Mouse (Mus musculus) heart, embryonic 10.5 days (tissue): ENCODE data around the gene Gm13090. TPM values are rescaled to one million over a fixed set of nuclear protein-coding genes. Genes with fewer than 3 reads are reported as not detected.
A peak's percentile ranks its signal among the peaks of the same experiment; 100 is the strongest.

Experiments
- DNase-seq: peaks from one replicate; pipeline ENCODE4 v3.0.0-alpha.2; 2017; ENCODE audit warnings: low spot score
- H3K27ac ChIP-seq: fragments of 300-500 bp; sonication (generic); 2 replicates; pipeline ENCODE4 v1.5.1; 2016; ENCODE audit warnings: mild to moderate bottlenecking
- H3K27me3 ChIP-seq: fragments of 300-500 bp; sonication (generic); 2 replicates; pipeline ENCODE4 v1.6.1; 2016; ENCODE audit warnings: mild to moderate bottlenecking; ENCODE audit not compliant: poor library complexity, insufficient read depth, severe bottlenecking
- H3K36me3 ChIP-seq: fragments of 300-500 bp; sonication (generic); 2 replicates; pipeline ENCODE4 v1.6.1; 2016; ENCODE audit warnings: mild to moderate bottlenecking, moderate library complexity
- H3K4me1 ChIP-seq: fragments of 300-500 bp; sonication (generic); 2 replicates; pipeline ENCODE4 v1.6.1; 2016; ENCODE audit warnings: mild to moderate bottlenecking
- H3K4me3 ChIP-seq: fragments of 300-500 bp; sonication (generic); 2 replicates; pipeline ENCODE4 v1.5.1; 2016; ENCODE audit warnings: mild to moderate bottlenecking, moderate library complexity
- H3K9me3 ChIP-seq: fragments of 300-500 bp; sonication (generic); 2 replicates; pipeline ENCODE4 v1.6.1; 2016; ENCODE audit warnings: mild to moderate bottlenecking, moderate library complexity
- WGBS: fragments of 180-500 bp; shearing (Covaris S2); methylation state at CpG from one replicate; pipeline ENCODE4 v1.1.7; 2016; 5-methylcytosine and 5-hydroxymethylcytosine counted together
- polyA plus RNA-seq: library from polyadenylated mRNA; unstranded; fragments of >200 nt; fragmentation: Nextera tagmentation; extraction: Ambion mirVana; gene quantifications from 2 replicates; pipeline ENCODE4 v1.2.1, GENCODE M21; 2016

The Gm13090 gene
- polyA plus RNA-seq, 1 experiment from 2014 or later, result not detected

DNA sequence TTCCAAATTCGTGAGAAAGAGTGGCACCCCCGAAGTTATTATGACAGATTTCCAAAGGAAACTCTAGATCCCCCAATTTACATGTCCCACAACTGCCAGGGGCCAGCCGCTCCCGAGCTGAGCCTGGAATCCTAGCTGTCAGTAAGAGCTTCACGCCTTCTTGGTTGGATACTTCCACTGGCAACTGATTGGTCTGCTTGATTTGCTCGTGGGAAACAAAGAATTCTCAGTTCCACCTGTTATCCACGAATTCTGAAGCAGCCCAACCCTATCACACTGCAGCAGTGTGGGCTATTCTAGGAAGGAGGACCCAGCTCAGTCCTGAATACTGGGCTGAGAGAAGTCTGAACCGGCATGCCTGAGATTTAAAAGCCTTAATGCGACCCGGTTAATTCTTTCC, 17.1 kb downstream of the Gm13090 start:
- DNase-seq, result no peak
- peak overlapping the region; percentile 91 for H3K4me3 ChIP-seq
- WGBS, result 29% methylated on average over 10 of the region's 10 CpGs
- H3K4me1 ChIP-seq, result peaks cover 44% of the 10 kb centered on the region
- H3K36me3 ChIP-seq, result no peaks in the 10 kb centered on the region
- peaks cover 41% of the 10 kb centered on the region for H3K27me3 ChIP-seq
- H3K27ac ChIP-seq, result 0 out of 2 replicates have a peak overlapping the region, but pooled peaks have one; percentile 95
- no peaks in the 10 kb centered on the region for H3K9me3 ChIP-seq

DNA sequence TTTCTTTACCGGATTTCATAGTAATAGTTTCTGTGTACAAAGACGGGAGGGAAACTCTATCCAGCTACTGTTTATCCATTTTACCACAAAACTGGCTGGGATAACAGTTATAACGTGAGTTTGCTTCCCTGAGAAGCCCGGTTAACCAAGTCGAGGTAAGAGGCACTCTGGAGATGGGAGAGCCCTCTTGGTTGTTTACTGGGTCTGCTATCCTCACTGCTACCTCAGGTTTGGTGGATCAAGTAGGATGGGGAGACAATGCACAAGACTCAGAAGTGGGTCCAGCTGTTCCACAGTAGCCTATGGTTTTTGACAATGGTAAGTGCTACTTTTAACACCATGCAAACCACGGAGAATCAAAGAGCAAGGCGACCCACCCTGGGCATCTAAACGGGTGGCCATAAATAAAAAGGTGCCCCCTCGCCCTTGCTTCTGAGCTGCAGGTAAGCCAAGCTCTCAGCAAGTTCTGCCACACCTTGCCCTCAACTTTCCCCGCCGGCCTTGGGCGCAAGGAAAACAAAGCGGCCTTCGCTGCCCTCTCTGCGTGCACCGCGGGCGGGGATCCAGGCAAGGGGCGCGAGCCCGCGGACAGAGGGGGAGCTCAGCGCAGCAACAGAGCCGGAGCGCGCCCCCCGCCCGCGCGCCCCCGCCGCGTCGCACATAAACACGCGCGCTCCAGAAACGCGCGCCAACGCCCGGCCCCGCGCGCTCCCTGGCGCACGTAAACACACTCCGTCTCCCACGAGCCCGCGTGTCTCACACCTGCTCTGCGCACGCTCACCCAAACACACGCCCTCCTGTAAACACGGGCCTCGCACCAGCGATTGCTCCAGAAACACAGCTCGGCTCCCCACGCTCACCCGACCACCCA, 18.0 kb downstream of the Gm13090 start:
- 4% methylated on average over 60 of the region's 60 CpGs for WGBS
- Histone ChIP-seq H3K27me3 (peaks cover 47% of the 10 kb centered on the region), H3K4me1 (peaks cover 44% of the 10 kb centered on the region), H3K9me3 (no peaks in the 10 kb centered on the region), H3K36me3 (no peaks in the 10 kb centered on the region), H3K4me3 (peak overlapping the region; percentile 91), H3K27ac (peak overlapping the region; percentile 95)
- no peak for DNase-seq

GRCm38 (mm10) chr4:151108028-151108771, 18.8 kb downstream of the Gm13090 start:
- Histone ChIP-seq H3K27me3 (peaks cover 47% of the 10 kb centered on the region), H3K27ac (peak overlapping the region; percentile 95), H3K9me3 (no peaks in the 10 kb centered on the region), H3K36me3 (no peaks in the 10 kb centered on the region), H3K4me3 (peak overlapping the region; percentile 91), H3K4me1 (peaks cover 44% of the 10 kb centered on the region)
- peak; percentile 96 for DNase-seq
- under 1% methylated on average over 97 of the region's 101 CpGs for WGBS

- DNase-seq, result no peak
- 4% methylated on average over 17 of the region's 20 CpGs for WGBS
- Histone ChIP-seq H3K4me3 (peak overlapping the region; percentile 91), H3K27ac (peak overlapping the region; percentile 95), H3K36me3 (no peaks in the 10 kb centered on the region), H3K9me3 (no peaks in the 10 kb centered on the region), H3K27me3 (peaks cover 47% of the 10 kb centered on the region), H3K4me1 (peaks cover 40% of the 10 kb centered on the region)
These were observed 19.5 kb downstream of the Gm13090 start for GRCm38 (mm10) chr4:151108834-151109241.

- Histone ChIP-seq H3K27ac (no peak overlapping the region), H3K27me3 (peaks cover 53% of the 10 kb centered on the region), H3K4me3 (no peak overlapping the region), H3K36me3 (no peaks in the 10 kb centered on the region), H3K4me1 (peaks cover 31% of the 10 kb centered on the region), H3K9me3 (no peaks in the 10 kb centered on the region)
- no peak for DNase-seq
- WGBS, result 36% methylated on average over 8 of the region's 8 CpGs
These were observed 21.9 kb downstream of the Gm13090 start for GRCm38 (mm10) chr4:151111226-151111625.

DNA sequence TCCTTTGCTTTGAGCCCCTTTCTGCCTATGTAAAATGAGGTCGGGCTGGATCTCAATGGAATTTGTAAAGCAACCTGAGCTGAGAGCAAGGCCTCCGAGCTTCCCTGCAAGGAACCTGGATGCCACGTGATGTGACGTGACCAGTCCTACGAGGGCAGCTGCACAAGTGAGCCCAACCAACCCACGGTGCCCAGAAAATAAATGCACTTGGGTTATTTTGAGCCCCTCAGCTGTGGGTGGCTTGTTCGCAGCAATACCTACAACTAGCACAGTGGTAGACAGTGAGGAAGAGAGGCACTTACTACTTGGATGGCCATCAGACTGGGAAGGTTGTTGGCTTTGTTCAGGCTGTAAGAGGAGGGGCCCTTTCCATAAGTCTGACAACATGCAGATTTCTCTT, 25.2 kb downstream of the Gm13090 start:
- Histone ChIP-seq H3K4me1 (peaks cover 8% of the 10 kb centered on the region), H3K27me3 (peaks cover 30% of the 10 kb centered on the region), H3K9me3 (no peaks in the 10 kb centered on the region), H3K36me3 (no peaks in the 10 kb centered on the region), H3K4me3 (no peak overlapping the region), H3K27ac (no peak overlapping the region)
- 86% methylated on average over 7 of the region's 7 CpGs for WGBS
- DNase-seq, result no peak

- Histone ChIP-seq H3K27ac (no peak overlapping the region), H3K27me3 (0 out of 2 replicates have a peak, but pooled peaks cover 6% of the 10 kb centered on the region), H3K4me1 (peaks cover 27% of the 10 kb centered on the region), H3K36me3 (no peaks in the 10 kb centered on the region), H3K4me3 (no peak overlapping the region), H3K9me3 (no peaks in the 10 kb centered on the region)
- no peak for DNase-seq
- 81% methylated on average over 3 of the region's 3 CpGs for WGBS
These were observed 29.5 kb downstream of the Gm13090 start for GRCm38 (mm10) chr4:151118883-151119282.

DNA sequence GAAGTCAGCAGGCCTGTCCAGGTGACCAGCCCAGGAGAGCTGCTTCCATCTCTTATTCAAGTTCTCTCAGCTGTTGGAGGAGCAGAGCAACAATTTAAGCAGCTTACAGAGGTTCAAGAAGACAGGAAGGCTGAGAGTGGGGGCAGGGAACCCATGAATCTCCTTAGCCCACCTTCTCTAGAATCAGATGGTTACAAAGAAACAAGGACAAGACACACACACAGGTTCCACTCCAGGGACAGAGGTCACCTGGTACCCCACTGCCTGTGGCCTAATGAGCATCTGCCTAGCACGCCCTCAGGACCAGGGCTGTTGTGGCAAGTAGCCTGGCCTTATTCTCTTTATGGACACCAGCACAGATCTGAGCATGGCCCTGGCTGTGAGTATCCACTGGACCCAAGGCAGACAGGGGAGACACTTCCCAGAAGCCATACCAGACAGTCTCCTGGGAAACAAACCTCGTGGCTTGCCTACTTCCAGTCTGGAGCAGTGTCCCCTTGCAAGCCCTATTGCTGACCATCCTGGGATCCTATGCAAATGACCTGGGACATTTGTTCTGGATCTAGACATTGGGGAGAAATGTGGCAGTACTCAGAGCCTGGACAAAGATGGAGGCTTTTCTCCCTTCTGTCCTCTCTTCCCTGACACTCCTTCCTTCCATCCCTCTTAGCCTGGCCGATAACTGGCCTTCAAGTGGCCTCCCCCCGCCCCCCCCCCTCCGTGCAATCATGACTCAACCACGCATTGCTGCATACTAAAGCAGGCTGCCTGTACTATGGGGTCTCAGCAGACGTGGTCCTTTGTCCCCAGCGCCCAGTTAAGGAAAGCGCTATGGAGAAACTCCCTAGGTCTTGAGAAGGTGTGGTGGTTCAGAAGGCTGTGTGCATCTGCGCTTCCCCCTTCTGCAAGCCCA, 38.5 kb downstream of the Gm13090 start:
- H3K4me3 ChIP-seq, result peak overlapping the region; percentile 75
- H3K9me3 ChIP-seq, result no peaks in the 10 kb centered on the region
- no peak for DNase-seq
- no peaks in the 10 kb centered on the region for H3K36me3 ChIP-seq
- WGBS, result 12% methylated on average over 9 of the region's 10 CpGs
- H3K4me1 ChIP-seq, result peaks cover 50% of the 10 kb centered on the region
- H3K27ac ChIP-seq, result peak overlapping the region; percentile 93
- peaks cover 26% of the 10 kb centered on the region for H3K27me3 ChIP-seq

GRCm38 (mm10) chr4:151128641-151129541, 39.5 kb downstream of the Gm13090 start:
- H3K4me3 ChIP-seq, result peak overlapping the region; percentile 75
- H3K9me3 ChIP-seq, result no peaks in the 10 kb centered on the region
- under 1% methylated on average over 69 of the region's 69 CpGs for whole genome bisulfite sequencing

DNA sequence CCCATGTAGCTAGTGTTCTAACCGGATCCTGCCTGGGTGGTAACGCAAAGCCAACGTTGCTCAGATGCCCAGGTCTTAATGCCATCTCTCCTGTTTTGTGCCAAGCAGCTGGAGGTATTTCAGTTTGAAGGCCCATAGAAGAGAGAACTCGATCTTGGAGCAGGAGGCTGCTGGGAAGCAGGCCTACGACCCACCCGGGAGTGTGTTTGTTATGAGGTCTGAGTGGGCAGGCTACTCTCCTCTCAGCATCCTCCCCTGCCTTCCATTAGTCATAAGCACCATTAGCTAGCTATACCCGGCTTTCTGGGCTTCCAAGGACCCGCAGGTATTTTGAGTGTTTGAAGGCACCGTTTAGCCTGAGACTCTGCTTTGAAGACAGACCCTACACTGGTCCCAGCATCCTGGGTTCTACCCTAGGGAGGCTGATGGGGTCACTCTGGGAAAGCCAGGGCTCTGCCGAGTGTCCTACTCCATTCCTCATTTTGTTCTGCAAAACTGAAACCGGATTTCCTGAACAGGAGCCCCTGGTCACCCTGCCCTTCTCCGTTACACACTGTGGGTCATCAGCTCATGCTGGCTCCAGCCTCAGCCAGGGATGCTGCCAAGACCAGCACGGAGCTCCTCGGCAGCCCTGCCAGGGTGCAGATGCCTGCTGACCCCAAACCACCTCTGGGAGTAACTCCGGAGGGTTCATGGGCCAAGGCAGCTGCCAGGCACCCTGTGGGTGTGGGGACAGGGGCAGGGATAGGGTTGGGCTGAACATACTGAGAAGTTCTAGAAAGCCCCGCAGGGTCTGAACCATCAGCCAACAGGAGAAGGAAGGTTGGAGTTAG, 40.6 kb downstream of the Gm13090 start:
- Histone ChIP-seq H3K4me1 (peaks cover 45% of the 10 kb centered on the region), H3K9me3 (no peaks in the 10 kb centered on the region), H3K36me3 (no peaks in the 10 kb centered on the region), H3K4me3 (peak overlapping the region; percentile 75), H3K27ac (peak overlapping the region; percentile 93), H3K27me3 (peaks cover 41% of the 10 kb centered on the region)
- no peak for DNase-seq
- WGBS, result 67% methylated on average over 16 of the region's 16 CpGs

More at GRCm38 (mm10) chr4:151128641-151129541, 39.5 kb downstream of the Gm13090 start:
- peak overlapping the region; percentile 93 for H3K27ac ChIP-seq
- no peaks in the 10 kb centered on the region for H3K36me3 ChIP-seq
- peak; percentile 86 for DNase-seq
- H3K27me3 ChIP-seq, result peaks cover 31% of the 10 kb centered on the region
- H3K4me1 ChIP-seq, result peaks cover 50% of the 10 kb centered on the region
